Mouse (Mus musculus) adrenal gland, postnatal 25 days (tissue): ENCODE results near the gene Pomt1. TPM values are rescaled to one million over a fixed set of nuclear protein-coding genes. Genes with fewer than 3 reads are reported as not detected.

Experiments
- DNase-seq: peaks from one replicate; pipeline ENCODE4 v3.0.0; 2021; ENCODE audit warnings: mixed read lengths
- total RNA-seq: library from RNA; stranded (reverse); gene quantifications from 2 replicates; pipeline ENCODE4 v1.2.3, GENCODE M21; 2021

The Pomt1 gene
- total RNA-seq, 1 experiment from 2014 or later = 47.0 TPM

GRCm38 (mm10) chr2:32221577-32221976 lies 14.8 kb upstream of the Pomt1 start:
- no peak for DNase-seq

GRCm38 (mm10) chr2:32222057-32222456 lies 14.3 kb upstream of the Pomt1 start:
- no peak for DNase-seq

GRCm38 (mm10) chr2:32235433-32235832 lies 957 bp upstream of the Pomt1 start:
- DNase-seq = no peak

- DNase-seq = no peak
Observed at GRCm38 (mm10) chr2:32236760-32237487, 534 bp downstream of the Pomt1 start.

- DNase-seq = no peak
Observed at GRCm38 (mm10) chr2:32237571-32237970, 1.2 kb downstream of the Pomt1 start.

GRCm38 (mm10) chr2:32238708-32239435 lies 2.5 kb downstream of the Pomt1 start:
- no peak for DNase-seq

GRCm38 (mm10) chr2:32240591-32240990 lies 4.2 kb downstream of the Pomt1 start:
- DNase-seq = no peak

GRCm38 (mm10) chr2:32242986-32243385 lies 6.6 kb downstream of the Pomt1 start:
- no peak for DNase-seq

- DNase-seq = peak; percentile 36
Observed at GRCm38 (mm10) chr2:32246741-32247140, 10.4 kb downstream of the Pomt1 start.

- peak; percentile 43 for DNase-seq
Observed at GRCm38 (mm10) chr2:32248377-32249361, 12.3 kb downstream of the Pomt1 start.

GRCm38 (mm10) chr2:32251791-32252527 lies 15.6 kb downstream of the Pomt1 start:
- DNase-seq = peak; percentile 33

GRCm38 (mm10) chr2:32252658-32253057 lies 16.3 kb downstream of the Pomt1 start:
- no peak for DNase-seq

- DNase-seq = no peak
Observed at GRCm38 (mm10) chr2:32253352-32253751, 17.0 kb downstream of the Pomt1 start.

GRCm38 (mm10) chr2:32254563-32254962 lies 18.2 kb downstream of the Pomt1 start:
- DNase-seq = no peak

- no peak for DNase-seq
Observed at GRCm38 (mm10) chr2:32256273-32256672, 19.9 kb downstream of the Pomt1 start.

GRCm38 (mm10) chr2:32258887-32259533 lies 22.6 kb downstream of the Pomt1 start:
- no peak for DNase-seq

- peak; percentile 92 for DNase-seq
Observed at GRCm38 (mm10) chr2:32259657-32260417, 23.4 kb downstream of the Pomt1 start, which contains the start of gene Uck1. TSS of gene Uck1 (minus strand) at chr2:32260159.

GRCm38 (mm10) chr2:32260635-32261034 lies 24.2 kb downstream of the Pomt1 start:
- no peak for DNase-seq

- no peak for DNase-seq
Observed at GRCm38 (mm10) chr2:32275823-32276222, 39.4 kb downstream of the Pomt1 start.

GRCm38 (mm10) chr2:32282289-32282688 lies 45.9 kb downstream of the Pomt1 start:
- DNase-seq = no peak
